Mouse (Mus musculus): ENCODE measurements around the gene Ralgps2.

Gene Ralgps2

GRCm38 (mm10) chr1:156901689-156902088 lies 37.7 kb downstream of the Ralgps2 start:
- DNase-seq: no peak

- no peak for DNase-seq
These were observed 47.9 kb downstream of the Ralgps2 start for GRCm38 (mm10) chr1:156891561-156891960.

- DNase-seq: no peak
These were observed 50.6 kb downstream of the Ralgps2 start for GRCm38 (mm10) chr1:156888830-156889229.

GRCm38 (mm10) chr1:156885879-156886278 lies 53.5 kb downstream of the Ralgps2 start:
- DNase-seq: no peak

GRCm38 (mm10) chr1:156884782-156885181 lies 54.6 kb downstream of the Ralgps2 start:
- no peak for DNase-seq

- no peak for DNase-seq
These were observed 68.8 kb downstream of the Ralgps2 start for GRCm38 (mm10) chr1:156870616-156871015.

GRCm38 (mm10) chr1:156870028-156870427 lies 69.4 kb downstream of the Ralgps2 start:
- DNase-seq: no peak

- DNase-seq: no peak
These were observed 75.2 kb downstream of the Ralgps2 start for GRCm38 (mm10) chr1:156864240-156864639.

- DNase-seq: no peak
These were observed 75.7 kb downstream of the Ralgps2 start for GRCm38 (mm10) chr1:156863726-156864125.

- DNase-seq: peak in 1 of 2 experiments; percentile 23
These were observed 77.9 kb downstream of the Ralgps2 start for GRCm38 (mm10) chr1:156861475-156862043.

- no peak for DNase-seq
These were observed 79.2 kb downstream of the Ralgps2 start for GRCm38 (mm10) chr1:156860266-156860665.

- no peak for DNase-seq
These were observed 79.6 kb downstream of the Ralgps2 start for GRCm38 (mm10) chr1:156859711-156860250.

GRCm38 (mm10) chr1:156859156-156859555 lies 80.3 kb downstream of the Ralgps2 start:
- no peak for DNase-seq

GRCm38 (mm10) chr1:156856666-156857065 lies 82.8 kb downstream of the Ralgps2 start:
- no peak for DNase-seq

GRCm38 (mm10) chr1:156854558-156854957 lies 84.9 kb downstream of the Ralgps2 start:
- DNase-seq: no peak

GRCm38 (mm10) chr1:156852872-156853271 lies 86.6 kb downstream of the Ralgps2 start:
- no peak for DNase-seq

GRCm38 (mm10) chr1:156852409-156852808 lies 87.0 kb downstream of the Ralgps2 start:
- DNase-seq: no peak

- no peak for DNase-seq
These were observed 92.3 kb downstream of the Ralgps2 start for GRCm38 (mm10) chr1:156847098-156847497.

GRCm38 (mm10) chr1:156841625-156842339 lies 97.6 kb downstream of the Ralgps2 start:
- DNase-seq: no peak

- DNase-seq: peak; percentile 42 to 75
These were observed 100.7 kb downstream of the Ralgps2 start for GRCm38 (mm10) chr1:156838695-156839094.

GRCm38 (mm10) chr1:156838177-156838576 lies 101.2 kb downstream of the Ralgps2 start, which contains the start of gene Angptl1:
Angptl1 (plus strand) TSS chr1:156838562.
- peak; percentile 9 to 50 for DNase-seq

- peak; percentile 62 to 64 for DNase-seq
These were observed 120.2 kb downstream of the Ralgps2 start for GRCm38 (mm10) chr1:156819236-156819635.

- DNase-seq: no peak
These were observed 125.9 kb downstream of the Ralgps2 start for GRCm38 (mm10) chr1:156813485-156813884.

- DNase-seq: no peak
These were observed 126.7 kb downstream of the Ralgps2 start for GRCm38 (mm10) chr1:156812716-156813115.
